Mouse (Mus musculus) frontal cortex, adult (tissue): ENCODE measurements at regions not wholly inside any gene's neighbourhood (a gene's known extent, or its start where the extent isn't known, plus 50 kb on each side); places are given as distances from the start of the nearest gene placed in this dataset.
A peak's percentile ranks its signal among the peaks of the same experiment; 100 is the strongest.

ENCODE experiments used
- ATAC-seq: cut with Nextera tagmentation; 2 replicates; pipeline ENCODE4 v1.9.2; 2017; ENCODE audit warnings: mild to moderate bottlenecking, moderate library complexity, mixed read lengths; ENCODE audit not compliant: low TSS enrichment

DNA sequence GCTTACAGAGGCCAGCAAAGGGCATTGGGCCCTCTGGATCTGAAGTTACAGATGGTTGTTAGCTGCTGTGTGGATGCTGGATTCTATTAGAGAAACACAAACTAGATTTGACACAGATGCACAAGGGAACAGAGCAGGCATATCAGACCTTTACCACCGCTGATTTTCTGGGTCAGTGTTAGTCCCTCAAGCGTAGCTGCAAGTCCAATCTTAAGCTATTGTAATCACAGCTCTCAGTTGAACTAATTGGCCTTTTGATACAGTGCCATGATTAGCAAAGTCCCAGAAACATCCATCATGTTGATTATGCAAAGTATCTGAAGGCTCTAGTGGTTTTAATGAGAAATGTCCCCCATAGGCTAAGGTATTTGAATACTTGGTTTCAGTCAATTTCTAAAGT is 54.2 kb upstream of the Plppr5 start:
- ATAC-seq, result no peak

DNA sequence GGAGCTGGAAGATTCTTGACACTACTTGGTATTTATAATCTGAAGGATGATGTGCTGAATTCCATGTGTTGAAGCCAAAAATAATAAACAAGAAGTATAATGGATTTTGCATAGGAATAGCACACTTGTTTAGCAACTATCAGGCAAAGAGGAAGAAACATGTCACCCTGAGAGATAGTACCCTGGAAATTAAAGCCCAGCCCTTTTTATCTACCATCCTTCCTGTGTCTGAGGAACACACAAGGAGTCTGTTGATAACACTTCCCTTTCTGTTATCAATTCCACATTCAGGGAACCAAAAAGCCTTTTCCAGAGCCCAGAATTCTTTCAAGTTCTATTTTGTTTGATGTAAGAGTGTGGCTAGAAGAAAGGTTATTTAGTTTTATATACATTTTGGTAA is 66.5 kb upstream of the Plppr5 start:
- no peak for ATAC-seq

DNA sequence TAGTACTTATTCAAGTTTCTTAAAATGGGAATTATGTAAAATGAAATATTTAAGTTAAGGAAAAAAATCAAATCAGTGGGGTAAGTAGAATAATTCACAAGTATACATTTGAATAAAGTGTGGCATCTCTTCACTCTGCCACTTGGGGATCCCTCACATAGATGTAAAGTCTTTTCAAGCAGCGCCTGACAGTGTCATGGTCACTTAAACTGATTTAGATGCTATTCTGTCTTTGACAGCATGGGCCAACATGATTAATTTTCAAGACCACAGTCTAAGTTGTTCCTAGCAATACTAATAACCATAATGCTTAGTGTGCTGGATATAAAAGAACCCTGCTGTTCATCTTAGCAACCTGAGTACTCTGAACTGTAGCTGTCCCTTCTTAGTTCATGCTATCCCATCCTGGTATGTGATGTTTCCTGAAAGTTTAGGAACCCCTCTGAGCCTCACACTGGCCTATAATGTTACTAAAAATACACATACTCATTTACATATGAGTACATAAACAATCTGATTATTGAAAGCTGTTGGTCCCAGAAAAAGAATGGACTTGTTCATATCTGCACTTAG is 68.4 kb upstream of the Plppr5 start:
- no peak for ATAC-seq

DNA sequence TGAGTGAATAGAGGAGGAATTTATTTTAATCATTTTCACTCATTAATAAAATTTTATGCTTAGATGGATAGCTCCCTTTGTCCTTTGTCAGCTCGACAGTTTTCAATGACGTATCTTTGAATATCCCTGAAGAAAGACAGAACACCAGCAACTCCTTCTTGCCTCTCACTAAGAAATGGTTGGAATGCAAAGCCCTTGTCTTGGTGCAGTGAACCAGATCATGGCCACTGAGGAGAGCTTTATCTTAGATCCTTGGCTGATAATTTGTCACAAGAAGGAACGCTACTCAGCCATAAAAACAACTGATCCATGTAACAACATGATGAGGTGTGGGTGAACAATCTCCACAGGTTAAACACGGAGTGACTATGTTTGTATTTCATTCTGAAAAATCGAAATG is 73.5 kb upstream of the Plppr5 start:
- ATAC-seq, result no peak

DNA sequence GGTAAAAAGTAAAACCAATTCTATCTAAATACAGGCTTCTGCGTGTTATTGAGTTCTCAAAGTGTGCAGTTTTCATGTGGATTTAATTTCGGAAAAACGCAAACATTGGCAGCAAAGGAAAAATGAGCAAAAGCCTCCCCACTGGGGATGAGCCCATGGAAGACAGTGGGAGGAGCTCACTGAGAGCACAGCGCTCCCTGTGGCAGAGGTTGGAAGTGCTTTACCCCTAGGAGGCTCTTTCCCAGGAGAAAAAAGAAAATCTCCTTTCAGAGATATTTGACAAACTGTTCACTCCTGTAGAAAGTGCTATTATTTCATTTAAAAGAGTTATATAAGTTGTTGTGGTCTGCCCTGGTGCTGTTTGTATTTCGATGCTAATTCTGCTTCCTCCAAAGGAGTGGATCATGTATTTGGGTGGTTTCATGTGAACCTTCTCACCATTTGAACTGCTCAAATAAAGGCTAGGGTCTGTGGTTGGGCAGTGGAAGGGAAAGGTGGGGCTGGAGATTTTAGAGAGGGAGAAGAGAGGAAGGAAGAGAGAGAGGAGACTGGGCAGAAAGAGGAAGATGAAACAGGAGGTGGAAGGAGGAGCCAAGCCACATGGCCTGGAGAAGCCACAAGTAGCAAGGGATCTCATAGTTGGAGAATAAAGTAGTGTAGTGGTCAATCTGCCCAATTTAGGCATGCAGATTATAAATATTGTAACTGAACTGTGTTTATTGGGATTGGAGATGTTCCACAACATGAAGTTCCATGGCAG is 76.3 kb upstream of the Plppr5 start:
- no peak for ATAC-seq

DNA sequence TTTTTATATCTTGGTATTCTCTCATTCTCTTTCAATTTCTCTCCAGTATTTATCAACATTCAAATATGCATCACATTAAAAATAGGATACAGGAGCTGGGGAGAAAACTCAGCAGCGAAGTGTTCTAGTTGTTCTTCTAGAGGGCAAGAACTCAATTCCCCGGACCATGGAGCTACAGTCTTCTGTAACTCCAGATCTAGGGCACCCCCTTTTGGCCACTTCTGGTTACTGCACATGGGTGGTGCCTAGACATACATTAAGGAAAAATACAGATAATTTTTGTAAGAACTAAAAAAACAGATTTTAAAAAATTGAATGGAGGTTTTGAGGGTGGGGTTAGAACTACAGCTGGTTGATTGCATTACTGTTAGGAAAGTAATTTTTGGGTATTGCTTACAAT is 80.5 kb upstream of the Plppr5 start:
- ATAC-seq, result peak; percentile 67; the same call in 1 of the 2 replicates

DNA sequence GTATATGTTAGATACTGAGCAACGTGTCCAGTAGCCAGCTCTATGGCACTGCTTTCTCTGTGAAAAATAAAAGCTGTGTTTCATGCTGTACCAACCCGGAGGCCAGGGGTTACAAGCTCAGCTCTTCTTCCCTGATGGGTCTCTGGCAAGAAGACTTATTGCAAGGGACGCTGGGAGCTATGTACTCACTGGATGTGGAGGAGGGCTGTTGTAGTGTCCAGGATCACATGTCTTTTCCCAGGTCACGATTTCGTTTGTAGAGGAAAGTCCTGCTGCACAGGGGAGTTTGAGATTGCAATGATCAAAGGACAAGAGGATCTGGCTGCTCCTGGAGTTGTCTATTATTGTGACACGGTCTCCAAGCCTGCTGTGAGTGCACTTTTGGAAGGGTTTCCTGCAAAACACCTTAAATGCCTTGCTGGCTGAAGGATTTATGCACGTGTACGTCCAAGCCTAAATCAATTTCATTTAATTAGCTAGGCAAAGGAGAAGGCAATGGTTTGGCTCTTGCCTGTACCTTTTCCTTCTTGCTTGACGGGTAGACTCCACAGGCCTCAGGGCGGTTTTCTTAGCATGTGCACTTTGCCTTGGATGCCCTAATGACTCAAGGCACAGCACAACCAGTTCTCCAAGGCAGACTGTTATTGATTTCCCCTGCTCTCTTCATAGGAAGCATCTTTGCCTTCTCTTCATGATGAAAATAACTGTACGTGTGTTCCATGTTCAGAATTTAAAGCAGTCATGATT is 87.2 kb upstream of the Plppr5 start:
- peak; percentile 44; the same call in 1 of the 2 replicates for ATAC-seq

DNA sequence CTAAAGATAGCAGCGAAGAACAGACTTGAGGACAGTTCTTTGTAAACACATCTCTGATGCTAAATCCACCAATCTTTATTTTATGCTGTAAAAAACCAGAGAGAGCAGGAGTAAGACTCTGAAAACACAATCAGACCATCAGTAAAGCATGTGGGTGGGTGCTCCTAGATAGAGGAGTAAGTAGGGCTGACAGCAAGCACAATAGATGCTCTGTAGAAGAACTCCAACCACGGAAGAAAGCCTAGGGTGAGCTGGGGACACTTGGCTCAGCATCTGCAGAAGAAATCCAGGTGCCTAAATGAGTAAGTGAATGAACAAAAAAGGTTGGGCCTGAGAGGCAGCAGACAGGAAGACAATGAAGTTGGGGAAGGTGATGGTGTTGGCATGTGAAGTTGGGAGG is 88.3 kb upstream of the Plppr5 start:
- peak; percentile 64; the same call in 1 of the 2 replicates for ATAC-seq

DNA sequence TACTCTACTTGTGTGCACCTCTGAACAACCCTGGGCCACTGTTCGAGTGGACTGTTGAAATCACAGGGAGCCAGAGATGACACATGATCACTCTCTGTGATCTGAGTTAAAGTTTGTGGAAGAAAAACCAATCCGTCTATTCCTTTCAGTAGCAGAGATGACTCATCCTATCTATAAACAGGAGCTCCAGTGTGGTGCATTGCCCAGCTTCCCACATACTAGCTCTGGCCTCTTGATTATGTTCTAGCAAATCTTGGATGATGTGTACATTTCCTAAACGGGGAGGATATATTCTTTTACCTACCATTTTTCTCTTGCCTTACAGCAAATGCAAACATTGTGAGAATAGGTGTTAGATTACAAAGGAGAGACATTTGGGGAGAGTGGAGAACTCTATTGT is 94.5 kb upstream of the Plppr5 start:
- ATAC-seq, result peak; percentile 99

DNA sequence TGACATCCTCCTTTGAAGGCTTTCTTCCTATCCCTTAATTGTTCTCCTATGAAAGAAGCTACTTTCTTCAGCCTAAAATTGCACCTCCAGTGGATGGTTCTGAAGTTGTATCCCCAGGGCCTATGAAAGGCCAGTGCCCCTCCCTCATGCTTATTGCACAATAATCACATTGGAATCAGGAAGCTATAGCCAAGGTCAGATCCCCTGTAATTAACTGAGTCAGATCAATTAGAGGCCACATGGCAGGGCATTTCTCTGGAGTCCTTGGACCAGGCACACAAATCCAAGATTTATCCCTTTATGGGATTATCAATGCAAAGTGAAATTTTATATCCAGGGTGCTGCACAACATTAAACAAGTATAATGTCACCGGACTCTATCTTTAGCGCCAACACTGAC is 98.8 kb upstream of the Plppr4 start:
- no peak for ATAC-seq

DNA sequence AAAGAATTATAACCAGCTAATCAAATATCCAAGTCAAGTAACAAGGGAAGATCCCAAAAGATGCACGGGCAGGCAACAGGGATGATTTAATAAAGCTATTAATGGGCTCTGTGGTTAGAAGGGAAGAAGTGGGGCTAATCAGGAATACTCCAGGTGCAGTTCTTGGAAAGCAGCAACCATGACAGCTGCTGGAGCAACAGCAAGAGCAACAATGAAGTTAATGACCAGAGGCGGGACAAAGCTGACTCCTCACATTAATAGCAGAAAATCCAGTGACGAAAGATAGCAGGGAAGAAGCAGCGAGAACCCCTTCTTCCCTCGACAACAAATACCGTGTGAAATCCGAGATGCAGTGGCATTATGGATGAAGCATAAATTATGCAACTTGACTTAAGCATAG is 89.9 kb upstream of the Plppr4 start:
- no peak for ATAC-seq

DNA sequence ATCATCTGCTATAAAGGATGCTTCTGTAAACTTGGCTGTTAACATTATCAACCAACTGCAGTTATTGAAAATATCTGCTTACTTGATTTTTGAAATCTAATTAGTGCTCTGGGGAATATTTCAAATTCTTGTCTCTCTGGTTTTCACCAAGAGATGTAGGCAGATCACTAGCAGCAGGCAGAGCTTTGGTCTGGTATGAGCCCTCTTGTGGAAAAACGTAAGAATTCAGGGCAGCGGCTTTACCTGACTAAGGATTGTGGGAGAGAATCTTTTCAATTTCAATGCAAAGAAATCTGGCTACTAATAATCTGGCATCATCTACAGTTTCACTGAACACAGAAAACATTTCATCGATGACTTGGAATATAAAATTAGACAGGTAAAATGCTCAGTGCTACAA is 81.2 kb upstream of the Plppr4 start:
- ATAC-seq, result peak; percentile 60; the same call in 1 of the 2 replicates

DNA sequence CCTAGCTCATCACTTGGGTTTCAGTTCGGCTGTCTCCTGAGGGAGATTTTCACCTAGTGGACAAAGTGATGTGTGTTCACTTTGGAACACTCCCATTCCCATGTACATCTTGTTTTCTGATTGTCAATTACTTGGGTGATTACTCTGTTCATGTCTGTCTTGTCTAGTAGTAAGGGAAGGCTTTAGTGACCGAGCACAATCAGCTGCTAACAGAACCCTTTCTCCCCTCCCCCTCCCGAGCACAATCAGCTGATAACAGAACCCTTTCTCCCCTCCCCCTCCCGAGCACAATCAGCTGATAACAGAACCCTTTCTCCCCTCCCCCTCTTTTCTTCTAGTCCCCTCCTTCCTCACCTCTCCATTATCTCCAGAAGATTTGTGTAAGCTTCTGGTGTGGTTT is 79.6 kb upstream of the Plppr4 start:
- ATAC-seq, result no peak

DNA sequence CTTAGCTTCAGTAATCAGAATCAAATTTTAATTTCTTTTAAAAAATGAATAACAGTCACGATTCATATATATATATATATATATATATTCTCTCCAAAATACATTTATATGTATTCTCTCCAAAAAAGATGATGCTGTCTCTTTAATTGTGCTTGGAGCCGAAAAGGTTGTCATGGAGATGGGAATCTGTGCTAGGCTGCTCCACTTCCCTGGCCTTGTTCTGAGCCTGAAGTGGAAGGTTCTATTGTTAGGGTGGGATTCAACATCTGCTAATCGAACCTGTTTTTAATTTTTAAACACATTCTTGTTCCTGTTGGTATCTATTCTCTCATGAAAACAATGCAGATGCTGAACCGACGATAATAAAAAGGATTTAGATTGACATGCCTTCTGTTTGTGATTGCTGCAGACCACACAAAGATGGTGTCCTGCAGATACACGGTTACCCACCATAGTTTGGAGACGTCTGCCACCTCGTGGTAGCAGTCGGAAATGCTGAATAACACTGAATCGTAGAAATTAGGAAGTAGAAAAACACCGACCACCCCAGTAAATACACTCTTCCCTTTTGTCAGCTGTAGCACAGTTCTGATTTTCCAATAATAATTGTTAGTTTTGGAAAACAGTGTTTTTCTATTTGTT is 77.9 kb upstream of the Plppr4 start:
- ATAC-seq, result peak; percentile 95

DNA sequence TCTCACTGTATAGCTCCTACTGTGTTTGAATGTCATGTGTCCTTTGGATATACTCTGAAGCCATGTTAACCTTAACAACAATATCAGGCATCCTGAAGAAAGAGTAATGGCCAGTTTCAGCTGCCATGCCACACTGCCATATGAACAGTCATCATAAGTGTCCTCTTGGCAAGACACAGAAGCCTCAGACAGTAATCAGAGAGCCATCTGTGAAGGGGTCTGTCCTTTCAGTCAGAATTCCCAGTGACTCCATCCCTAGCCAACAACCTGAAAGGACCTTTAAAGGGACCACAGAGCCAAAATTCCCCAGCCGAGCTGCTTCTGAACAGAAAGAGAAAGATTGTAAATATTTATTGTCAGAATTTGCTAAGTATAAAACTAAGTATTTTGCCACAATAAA is 63.9 kb upstream of the Plppr4 start:
- no peak for ATAC-seq

DNA sequence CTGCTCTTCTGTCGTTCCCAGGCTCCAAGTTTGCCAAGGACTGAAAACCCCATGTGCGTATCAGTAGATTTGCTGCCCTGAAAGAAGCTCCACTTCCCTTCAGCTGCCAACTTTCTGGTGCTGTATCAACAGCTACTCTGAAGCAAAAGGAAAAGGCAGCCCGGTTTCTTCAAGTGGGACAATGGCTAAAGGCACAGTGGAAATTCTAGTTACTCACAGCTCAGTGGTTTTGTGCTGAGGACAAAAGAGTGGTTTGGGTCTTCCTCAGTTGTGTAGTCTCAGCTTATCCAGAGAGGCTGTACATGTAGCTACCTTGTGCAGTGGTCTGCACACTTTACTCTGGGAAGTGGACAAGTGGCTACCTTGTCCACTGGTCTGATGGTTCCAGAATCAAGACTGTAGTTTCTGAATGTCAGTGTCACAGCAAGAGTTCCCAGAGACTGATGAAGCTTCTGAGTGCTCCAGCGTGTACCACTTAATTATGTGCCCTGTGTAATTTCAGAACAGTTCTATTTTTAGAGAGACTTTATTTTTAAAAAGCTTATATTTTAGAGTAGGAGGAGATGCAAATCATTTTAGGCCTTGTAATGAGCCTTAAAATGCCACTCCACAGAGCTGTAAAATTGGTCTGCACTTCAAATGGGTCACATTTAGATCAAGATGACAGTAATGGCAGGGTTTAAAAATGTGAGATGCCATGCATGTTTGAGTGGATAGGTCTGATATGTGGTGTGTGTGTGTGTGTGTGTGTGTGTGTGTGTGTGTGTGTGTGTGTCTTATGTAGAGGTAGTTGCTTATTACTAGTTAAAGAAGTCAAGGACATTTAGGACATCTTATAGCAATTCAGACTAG is 52.4 kb upstream of the Plppr4 start:
- ATAC-seq, result peak; percentile 44
